Mouse (Mus musculus) kidney, adult 8-10 months (tissue): ENCODE results near the gene Ppp4c.

Experiments
- DNase-seq, 2 experiments: peaks; one replicate each; pipeline ENCODE4 v3.0.0; 2022

Gene Ppp4c

DNA sequence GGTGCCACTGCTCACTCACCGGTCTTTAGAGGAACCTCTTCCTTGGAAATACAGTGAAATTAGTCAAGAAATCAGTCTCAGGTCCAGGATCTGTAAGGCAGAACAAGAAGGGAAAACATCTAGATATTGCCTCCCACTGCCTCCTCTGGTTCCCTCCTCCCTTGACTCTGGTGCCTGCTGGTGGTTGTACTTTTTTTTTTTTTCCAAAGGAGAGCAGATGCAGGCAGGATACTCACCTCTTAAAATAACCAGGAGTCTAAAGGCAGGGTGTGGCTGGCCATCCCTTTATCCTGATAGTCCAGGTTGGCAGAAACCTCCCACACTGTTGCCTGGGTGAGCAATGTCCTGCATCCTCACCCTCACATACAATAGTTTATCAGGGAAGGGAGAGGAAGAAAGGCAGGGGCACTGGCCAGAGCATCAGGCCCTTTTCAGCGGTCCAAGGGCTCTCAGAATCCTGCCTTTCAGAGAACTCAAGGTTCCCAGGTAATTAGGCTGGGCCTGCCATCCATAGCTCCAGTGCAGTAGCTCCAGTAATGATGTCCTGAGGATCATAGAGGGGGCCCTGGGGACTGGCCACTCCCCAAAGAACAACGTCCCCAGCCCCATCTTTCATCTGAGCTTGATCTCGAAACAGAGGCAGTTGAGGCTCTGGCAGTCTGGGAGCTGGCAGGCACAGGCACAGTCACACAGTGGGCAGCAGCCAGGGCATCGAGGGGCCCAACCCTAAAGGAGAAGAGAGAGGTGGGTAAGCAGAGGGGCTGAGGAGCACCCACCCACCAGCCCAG is 8.2 kb upstream of the Ppp4c start:
- DNase-seq, result no peak

DNA sequence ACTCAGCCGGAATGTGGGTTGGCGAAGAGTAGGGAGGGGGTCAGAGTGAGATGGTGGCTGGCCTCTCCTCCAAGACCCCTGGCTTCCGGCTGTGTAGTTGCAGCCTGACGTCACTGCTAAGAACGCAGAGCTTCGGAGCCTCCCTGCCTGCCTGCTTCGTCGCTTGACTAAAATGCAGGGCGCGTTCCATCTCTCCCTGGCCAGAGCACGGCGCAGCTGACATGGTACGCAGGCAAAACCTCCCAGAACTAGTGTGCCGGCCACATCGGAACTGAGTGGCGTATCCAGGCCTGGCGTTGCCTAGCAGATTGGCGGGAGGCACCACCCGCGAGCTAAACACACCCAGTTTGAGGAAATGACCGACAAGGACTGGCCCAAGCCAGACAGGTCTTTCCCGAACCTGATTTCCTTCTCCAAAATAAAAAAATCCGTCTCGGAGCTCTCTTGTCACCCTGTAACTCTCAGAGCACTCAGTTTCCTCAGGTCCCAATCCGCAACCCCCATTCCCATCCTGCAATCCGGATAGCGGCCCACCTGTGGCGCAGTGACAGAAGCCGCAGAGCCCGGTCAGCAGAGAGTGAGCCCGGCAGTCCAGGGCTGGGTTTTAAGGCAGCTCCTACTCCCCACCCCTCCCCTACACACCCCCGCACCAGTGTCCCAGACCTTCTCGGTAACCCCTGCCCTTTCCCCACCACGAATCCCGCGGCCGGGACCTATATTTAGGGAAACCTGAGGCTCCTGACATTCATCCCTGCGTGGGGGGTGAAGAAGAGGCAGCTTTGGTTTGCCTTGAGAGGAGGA is 7.4 kb upstream of the Ppp4c start:
- DNase-seq, result peak in 1 of 2 experiments; percentile 83

GRCm38 (mm10) chr7:126799050-126799467 is 6.8 kb upstream of the Ppp4c start:
- DNase-seq, result peak; percentile 98 to 99

DNA sequence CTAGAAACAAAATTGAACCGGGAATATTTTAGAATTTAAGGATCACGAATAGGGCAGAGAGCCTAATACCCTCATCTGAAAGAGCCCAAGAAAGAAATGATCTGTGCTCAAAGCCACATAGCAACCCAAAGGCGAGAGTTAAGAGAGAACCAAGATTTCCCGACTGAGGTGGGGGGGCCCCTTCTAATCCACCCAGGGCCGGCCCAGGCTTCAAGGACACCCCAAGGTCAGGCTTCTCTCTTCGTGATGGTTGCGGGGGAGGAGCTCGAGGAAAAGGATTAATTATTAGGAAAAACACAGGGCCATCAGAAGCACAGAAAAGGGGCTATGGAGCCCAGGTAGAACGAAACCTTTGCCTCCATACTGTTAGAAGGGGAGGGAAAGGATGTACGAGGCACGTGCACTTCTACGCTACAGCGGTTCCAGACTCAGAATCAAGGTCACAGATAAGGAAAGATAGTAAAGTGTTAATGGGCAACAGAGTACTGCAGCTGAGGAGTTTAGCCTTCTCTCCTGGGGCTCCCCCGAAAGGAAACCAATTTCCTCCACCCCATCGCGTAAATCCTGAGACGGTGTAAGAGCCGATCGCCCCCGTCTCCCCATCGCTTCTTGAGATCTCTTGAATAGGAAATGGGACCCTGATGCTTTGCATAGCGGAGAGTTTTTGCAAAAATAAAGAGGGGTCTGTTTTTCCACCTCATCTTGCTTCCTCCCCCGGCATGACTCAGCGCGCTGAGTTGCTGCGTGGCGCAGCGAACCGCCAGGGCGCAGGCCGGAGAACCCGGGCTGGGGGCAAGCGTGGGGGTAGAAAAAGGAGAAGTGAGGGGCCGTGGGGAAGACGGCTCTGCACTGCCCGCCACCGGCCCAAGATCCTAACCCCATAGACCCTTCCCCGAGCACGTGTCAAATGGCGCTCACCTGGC is 6.1 kb upstream of the Ppp4c start:
- DNase-seq, result peak in 1 of 2 experiments; percentile 49

GRCm38 (mm10) chr7:126797411-126798126 is 5.3 kb upstream of the Ppp4c start, which contains the start of gene Fam57b:
Fam57b (plus strand) TSS chr7:126797668.
- DNase-seq, result no peak

GRCm38 (mm10) chr7:126796350-126796932 is 4.1 kb upstream of the Ppp4c start:
- no peak for DNase-seq

DNA sequence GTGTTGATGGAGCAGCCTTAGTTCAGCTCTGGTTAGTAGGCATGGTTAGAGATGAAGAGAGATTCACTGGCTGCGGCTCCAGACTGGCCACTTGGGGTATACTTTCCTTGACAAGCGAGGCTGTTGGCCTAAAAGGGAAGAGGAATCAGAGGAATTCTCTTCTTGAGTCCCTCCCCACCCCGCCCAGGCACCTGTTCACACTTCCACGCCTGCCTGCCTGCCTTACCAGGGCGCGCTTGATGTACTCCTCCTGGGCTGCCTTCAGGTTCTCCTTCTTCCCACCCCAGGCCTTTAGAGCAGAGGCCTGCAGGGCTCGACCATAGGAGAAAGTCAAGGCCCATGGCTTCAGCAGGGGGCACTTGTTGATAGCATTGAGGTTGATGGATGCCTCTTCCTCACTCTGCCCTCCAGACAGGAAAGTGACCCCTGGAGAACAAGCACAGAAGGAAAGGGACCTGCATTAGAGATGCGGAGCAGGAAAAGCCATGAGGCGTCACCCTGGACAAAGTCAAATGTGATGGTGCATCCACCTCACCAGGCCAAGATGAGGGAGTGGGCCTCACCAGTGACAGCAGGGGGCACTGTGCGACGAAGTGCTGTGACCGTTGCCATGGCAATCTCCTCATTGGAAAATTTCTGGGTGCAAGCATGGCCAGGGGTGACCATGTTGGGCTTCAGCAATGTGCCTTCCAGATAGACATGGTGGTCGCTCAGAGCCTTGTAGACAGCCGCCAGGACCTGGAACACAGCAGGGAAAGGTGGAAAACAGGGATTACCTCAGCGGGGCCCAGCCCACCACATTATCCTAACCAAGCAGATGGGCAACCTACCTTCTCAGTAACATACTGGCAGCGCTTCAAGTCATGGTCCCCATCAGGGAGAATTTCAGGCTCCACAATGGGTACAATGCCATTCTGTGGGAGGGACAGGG is 3.4 kb upstream of the Ppp4c start:
- DNase-seq, result no peak

DNA sequence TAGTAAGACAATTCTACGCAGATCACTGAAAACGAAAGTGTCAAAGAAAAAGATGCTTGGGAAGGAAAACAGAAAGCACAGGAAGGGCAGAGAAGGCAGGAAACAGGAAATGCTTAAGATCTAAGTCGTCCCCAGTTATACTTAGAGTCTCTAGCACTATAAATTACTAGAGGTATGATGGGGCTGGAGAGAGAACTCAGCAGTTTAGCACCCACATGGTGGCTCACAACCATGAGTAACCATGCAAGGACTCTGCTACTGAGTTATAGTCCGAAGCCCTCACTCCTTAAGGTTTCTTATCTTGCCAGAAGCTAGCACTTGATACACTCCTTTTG is 1.9 kb upstream of the Ppp4c start:
- DNase-seq, result no peak

DNA sequence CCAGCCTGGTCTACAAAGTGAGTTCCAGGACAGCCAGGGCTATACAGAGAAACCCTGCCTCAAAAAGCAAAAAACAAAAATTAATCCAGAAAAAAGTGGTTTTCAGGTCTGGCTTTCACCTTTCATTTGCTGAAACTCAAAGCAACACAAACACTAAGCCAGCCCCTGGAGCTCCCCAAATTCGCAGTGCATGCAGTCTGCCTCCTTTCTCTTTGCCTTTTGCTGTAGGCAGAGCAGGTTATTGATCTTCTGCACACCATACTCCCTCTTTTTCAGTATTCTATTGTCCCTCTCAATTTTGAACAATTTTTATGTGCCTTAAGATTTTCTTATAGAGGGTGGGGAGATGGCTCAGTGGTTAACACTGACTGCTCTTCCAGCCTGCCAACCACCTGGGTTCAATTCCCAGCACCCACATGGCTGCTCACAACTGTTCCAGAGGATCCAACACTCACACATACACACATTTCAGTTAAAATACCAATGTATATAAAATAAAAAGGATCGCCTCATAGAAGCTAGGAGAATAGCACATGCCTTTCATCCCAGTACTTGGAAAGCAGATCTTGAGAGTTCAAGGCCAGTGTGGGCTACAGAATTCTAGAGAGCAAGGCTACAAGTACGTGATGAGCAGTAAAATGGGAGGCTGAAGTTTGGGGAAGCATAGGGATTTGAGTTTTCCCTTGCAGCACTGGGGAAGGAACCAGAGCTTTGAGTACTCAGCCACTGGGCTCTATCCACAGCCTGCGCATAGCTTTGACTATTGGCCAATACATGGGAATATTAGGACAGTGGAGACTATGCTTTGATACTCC is 1.4 kb upstream of the Ppp4c start:
- no peak for DNase-seq

GRCm38 (mm10) chr7:126792721-126793443 is 586 bp upstream of the Ppp4c start:
- no peak for DNase-seq

GRCm38 (mm10) chr7:126789141-126789540 is 3.2 kb downstream of the Ppp4c start:
- no peak for DNase-seq

DNA sequence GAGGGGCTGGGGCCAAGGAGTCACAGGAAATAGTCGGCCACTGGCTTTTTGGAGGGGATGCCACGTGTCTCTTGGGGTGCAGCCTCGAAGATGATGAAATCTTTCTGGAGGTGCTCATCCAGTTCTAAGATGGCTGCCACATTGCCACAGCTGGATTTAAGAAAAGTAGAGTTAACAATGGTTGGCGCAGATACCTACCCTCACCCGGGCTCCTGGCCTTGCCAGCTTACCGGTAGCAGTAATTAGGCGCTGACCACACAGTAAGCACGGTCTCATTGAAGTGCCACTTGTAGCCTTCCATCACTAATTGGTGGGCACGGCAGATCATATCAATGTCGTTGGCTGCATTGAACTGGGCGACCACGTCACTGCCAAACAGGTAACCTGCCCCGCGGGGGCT is 6.2 kb downstream of the Ppp4c start:
- DNase-seq, result no peak

DNA sequence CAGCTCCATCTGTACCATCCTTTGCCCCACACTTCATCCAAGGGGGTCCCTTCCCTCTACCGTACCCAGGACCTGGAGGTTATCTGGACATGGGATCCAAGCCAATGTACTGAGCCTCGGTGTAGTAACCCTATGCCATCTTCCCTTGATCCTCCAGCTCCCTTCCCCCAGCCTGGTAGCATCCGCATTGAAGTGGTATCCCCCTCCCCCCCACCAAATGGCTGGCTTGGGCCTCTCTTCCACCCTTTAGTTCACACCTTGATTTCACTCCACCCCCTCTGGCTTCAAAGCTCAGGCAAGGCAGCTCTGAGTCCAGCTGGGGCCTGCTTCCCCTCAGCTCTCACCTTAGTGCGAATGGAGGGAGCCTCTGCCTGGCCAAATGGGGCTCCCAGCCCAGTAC is 7.2 kb downstream of the Ppp4c start:
- DNase-seq, result no peak

GRCm38 (mm10) chr7:126784469-126784868 is 7.8 kb downstream of the Ppp4c start:
- DNase-seq, result no peak

DNA sequence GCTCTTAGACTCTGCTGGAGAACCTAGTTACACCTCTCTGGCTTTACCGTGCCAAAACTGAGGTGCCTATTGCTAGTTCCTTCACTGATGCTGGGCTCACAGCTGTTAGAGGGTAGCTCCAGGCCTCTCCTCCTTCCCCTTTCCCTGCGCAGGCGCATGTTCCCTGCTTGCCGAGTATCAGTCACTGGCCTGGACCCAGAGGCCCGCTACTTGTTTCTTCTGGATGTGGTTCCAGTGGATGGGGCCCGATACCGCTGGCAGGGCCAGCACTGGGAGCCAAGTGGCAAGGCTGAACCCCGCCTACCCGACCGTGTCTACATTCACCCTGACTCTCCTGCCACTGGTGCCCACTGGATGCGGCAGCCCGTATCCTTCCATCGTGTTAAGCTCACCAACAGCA is 9.6 kb downstream of the Ppp4c start:
- no peak for DNase-seq

DNA sequence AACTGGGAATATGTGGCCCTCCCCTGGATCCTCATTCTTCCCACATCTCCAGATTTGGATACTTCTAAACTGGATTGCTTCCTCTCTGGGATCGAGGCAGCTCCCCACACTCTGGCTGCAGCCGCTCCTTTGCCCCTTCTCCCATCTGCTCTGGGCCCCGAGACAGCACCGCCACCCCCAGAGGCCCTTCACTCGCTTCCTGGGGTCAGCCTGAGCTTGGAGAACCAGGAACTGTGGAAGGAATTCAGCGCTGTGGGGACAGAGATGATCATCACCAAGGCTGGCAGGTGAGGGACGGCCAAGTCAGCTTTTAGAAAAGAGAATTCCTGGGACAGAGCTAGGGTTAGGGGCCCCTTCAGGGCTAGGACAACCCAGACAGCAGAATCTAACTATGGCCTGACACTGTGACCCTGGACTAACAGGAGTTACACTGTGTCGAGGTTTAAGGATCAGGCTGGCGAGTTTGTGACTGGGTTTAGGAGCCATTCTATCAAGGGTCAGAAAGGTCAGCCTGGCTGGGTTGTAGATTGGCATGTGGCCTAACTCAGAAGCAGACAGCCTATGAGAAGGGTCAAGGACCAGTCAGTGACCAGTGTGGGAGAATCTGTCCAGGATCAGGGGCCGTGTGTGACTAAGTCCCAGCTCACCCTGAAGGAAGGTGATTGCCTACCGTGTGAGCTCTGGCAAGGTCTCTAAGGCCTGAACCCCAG is 10.5 kb downstream of the Ppp4c start:
- no peak for DNase-seq

GRCm38 (mm10) chr7:126780971-126781635 is 11.2 kb downstream of the Ppp4c start, which contains the start of gene Tbx6:
Tbx6 (plus strand) TSS chr7:126781483.
- no peak for DNase-seq
